Mouse (Mus musculus) left cerebral cortex, postnatal 14 days (tissue): ENCODE results near the gene Cdh10. TPM values are rescaled to one million over a fixed set of nuclear protein-coding genes. Genes with fewer than 3 reads are reported as not detected.

Source experiments
- DNase-seq, 2 experiments: peaks; one replicate each; pipeline ENCODE4 v3.0.0; 2021 to 2022; ENCODE audit warnings: low spot score in 2 of 2, mixed read lengths in 1 of 2
- intact Hi-C: fragments of 180-260 bp; cut with DNase I; formaldehyde crosslinking; loops from one replicate; pipeline ENCODE4 v1.15.1; 2025
- long read RNA-seq, 2 experiments: library from polyadenylated mRNA; stranded (forward); transcript quantifications; one replicate each; pipeline ENCODE4 v2.0.0; 2021
- total RNA-seq, 2 experiments: library from RNA; stranded (reverse); gene quantifications; 2 replicates each; pipeline ENCODE4 v1.2.3; 2021

The Cdh10 gene
- 10 to 100 TPM; 63.5 to 69.4 TPM for total RNA-seq
- long read RNA-seq, experiment 1, transcript Cdh10-202 (12 exons, 3,176 nt), result major isoform, 28 of 42 reads
- long read RNA-seq, experiment 1, transcript Cdh10-201 (12 exons, 3,407 nt), result minor isoform, 7 of 42 reads
- long read RNA-seq, experiment 1, partial matches to known transcripts, result 2 of 42 reads
- long read RNA-seq, experiment 1, other reads (novel, unspliced or antisense), result 5 of 42 reads
- long read RNA-seq, experiment 2, transcript Cdh10-202 (12 exons, 3,176 nt), result major isoform, 23 of 38 reads
- long read RNA-seq, experiment 2, partial matches to known transcripts, result 2 of 38 reads
- long read RNA-seq, experiment 2, other reads (novel, unspliced or antisense), result 10 of 38 reads

DNA sequence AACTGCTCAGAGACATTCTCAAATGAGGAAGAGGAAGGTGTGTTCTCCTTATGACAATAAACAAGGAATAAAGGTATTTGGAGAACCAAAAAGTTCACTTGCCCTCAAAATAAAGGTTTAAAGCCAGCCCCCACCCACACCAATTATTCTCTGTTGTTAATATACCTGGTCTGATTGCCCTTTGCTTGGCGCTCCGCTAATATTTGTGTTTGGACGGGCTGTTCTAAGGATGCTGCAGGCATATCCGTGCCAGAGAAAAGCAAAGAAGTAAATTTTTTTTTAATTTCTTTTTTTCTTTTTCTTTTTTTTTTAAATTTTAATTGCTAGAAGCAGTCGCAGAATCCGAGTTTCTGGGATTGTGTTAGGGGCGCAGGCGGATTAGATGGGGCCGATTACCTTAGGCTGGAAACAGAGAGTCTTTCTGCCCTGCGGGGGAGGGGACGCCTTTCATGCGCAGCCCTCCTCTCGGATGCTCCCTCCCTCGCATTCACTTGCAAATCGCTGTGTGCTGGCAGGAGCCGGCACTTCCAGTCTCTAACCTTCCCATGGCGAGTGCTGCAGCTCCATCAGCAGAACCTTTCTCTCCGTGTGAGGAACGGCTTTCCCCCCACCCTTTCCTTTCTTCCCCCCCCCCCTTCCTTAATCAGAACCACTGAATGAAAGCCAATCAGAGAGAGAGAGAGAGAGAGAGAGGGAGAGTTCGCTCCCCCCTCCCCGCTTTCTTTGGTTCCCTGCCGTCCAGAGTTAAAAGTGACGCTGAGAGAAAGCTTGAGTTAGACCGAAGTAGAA lies at the start of gene Cdh10:
Gene Cdh10 (plus strand): TSS at position 763 of the 789 bp plus-strand sequence.
- intact Hi-C loops, result loop anchor here (2.0 kb wide), 1 partner anchor 458 kb away; no protein-coding TSS in a partner anchor
- DNase-seq, result peak; percentile 75 to 78

DNA sequence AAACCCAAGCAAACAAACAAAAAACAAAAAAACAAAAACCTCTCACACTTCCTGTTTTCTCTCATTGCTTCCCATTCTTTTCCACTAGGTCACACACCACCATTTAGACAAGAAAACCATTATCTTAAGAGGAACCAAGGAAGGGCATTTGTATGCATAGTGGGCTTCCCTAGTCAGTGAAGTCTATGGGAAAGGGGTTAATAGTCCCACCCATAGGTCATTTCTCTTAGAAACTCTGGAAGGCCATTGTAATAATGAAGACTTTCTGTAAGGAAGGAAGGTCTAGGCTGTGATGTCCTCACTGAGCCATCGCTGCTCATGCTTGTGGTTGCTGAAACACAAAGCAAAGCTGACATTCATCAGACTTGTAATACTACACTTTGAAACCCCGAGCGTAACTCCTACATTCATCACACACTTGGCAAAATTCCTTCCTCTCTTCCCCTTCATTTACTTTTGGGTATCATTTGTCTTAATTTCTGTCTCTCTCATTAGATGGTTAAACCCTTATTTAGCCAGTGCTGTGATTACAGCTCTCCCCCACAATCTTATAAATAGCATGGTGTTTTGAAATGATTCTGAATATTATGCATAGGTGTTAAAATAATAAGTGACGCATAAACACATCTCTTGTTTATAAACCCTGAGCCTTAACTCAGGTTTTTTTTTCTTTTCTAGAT lies 9.5 kb upstream of the Cdh10 start:
- DNase-seq, result no peak
- intact Hi-C loops, result no loop called here

DNA sequence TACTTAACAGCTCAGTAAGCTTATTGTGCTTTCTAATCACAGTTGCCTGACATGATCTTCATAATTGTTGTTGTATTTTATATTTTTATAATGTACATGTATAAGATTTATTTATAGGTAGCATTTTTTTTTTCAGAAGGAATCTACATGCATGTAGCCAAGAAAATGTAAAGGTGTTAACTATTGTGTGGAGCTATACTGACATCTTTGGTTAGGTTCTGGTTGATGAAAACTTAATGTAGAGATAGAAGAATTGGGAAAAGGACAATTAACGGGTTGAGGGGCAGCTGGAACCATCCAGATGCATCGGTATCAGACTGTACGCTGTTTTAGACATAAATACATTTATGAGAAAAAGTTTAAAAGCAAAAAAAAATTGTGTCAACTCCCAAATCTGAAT lies 1.0 kb upstream of the Cdh10 start:
- intact Hi-C loops, result loop anchor here (2.0 kb wide), 1 partner anchor 459 kb away; no protein-coding TSS in a partner anchor
- DNase-seq, result no peak

DNA sequence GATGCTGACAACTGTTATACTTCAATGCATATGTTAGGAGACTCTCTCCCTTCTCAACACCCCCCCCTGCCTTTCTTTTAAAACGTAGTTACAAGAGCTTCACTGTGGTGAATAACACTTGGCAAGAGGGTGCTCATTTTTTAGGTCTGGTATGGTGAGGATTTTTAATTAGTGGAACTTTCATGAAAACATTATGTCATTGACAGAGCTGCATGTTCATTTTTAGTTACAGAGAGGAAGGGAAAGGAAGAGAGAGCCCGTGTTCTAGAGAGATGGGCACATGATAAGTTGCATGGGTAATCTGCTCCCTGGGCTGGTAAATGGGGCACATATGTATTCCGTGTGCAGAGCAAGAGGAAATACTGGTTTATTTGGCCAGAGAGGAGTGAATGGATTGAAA lies 1.5 kb downstream of the Cdh10 start:
- peak in 1 of 2 experiments; percentile 69 for DNase-seq
- intact Hi-C loops, result loop anchor here (5.0 kb wide), 2 partner anchors 217 to 423 kb away; no protein-coding TSS in a partner anchor

DNA sequence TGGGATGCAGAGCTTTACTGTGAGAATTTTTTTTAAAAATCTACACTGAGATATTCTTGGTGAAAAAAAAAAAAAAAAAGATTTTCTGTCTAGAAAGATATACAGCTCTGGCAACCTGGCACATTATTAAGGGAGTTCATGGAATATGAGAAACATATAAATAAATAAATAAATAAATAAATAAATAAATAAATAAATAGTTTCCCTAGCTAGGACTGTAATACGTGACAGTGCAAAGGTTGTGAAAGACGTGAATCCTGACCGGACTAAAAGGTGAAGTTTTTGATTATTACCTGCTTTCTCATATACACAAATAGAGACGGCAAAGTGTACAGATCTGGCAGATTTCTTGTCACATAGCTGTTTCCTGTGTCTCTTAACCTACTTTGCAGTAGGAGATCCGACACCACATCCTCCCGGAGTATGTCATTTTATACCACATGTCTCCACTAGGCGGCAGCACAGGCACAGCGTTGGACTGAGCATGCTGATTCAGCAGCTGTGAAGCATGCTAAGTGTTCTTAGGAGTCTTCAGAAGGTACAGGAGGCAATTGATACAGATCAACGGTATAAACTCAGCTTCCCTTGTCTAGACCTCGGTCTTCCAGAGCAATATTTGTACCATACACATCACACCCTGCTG lies 2.5 kb downstream of the Cdh10 start:
- peak; percentile 96 to 97 for DNase-seq
- intact Hi-C loops, result loop anchor here (5.0 kb wide), 2 partner anchors 216 to 424 kb away; no protein-coding TSS in a partner anchor

DNA sequence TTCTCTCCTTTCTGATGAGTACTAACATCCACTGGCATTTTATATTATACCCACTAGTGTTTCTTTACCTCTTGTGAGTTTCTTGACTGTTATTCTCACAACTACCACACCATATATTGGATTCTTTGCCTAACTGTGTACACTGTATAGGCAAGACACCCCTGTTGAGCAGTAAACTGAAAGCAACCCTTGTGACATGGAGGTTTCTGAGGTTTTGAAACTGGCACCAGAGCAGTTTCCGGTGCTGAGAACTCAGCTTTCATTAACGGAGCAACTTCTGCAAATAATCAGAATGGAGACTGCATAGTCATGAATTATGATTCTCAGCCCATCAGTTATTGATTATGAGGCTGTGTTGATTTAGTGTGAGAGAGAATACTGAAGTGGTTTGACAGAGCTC lies 4.7 kb downstream of the Cdh10 start:
- no peak for DNase-seq
- intact Hi-C loops, result loop anchor here (5.0 kb wide), 2 partner anchors 214 to 426 kb away; no protein-coding TSS in a partner anchor

DNA sequence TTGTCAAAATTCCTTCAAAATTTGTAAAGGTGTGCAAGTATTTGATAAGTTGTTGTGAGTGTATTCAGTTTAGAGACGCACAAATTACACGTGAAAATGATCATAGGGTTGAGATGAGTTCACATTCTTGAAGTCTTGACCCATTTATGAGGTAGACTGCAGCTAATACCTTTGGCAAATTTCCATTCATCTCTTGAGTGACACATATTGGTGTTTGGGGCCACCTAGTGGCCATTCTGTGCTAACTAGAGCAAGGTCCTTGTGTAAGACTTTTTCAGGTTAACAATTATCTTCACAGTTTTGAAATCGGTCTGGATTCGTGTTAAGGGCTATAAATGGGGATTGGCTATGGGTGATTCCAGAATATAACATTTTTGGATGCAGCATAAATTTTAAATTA lies 13.5 kb downstream of the Cdh10 start:
- intact Hi-C loops, result no loop called here
- peak; percentile 47 to 66 for DNase-seq

DNA sequence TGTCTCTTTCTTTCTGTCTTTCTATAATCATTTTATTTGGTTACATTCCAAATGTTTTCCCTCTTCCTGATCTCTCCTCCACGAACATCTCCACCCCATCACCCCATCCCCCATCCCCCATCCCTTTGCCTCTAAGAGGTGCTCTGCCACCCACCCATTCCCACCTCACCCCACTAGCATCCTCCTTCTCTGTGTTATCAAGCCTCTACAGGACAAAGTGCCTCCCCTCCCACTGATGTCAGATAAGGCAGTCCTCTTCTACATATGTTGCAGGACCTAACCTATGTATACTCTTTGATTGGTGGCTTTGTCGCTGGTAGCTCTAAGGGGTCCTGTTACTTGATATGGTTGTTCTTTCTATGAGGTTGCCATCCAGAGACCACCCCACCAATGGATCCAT lies 23.0 kb downstream of the Cdh10 start:
- no peak for DNase-seq
- intact Hi-C loops, result no loop called here

DNA sequence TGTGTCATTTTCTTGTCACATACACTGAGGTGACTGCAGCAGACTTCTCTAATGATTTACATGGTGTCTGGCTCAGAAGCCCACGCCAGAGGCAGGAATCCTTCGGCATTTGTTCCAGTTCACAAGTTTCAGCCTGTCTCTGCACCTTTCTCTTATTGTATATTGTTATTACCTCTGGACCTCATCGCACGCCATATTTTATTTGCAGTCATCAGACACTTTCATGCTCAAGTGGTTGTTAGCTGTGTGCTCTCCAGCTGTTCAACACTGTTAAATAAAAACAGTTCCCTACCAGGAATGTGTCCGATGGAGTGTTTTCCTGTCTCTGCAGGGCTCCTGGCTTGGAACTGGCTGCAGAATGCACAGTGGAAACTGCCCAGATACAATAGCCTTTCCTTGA lies 26.1 kb downstream of the Cdh10 start:
- DNase-seq, result no peak
- intact Hi-C loops, result no loop called here

DNA sequence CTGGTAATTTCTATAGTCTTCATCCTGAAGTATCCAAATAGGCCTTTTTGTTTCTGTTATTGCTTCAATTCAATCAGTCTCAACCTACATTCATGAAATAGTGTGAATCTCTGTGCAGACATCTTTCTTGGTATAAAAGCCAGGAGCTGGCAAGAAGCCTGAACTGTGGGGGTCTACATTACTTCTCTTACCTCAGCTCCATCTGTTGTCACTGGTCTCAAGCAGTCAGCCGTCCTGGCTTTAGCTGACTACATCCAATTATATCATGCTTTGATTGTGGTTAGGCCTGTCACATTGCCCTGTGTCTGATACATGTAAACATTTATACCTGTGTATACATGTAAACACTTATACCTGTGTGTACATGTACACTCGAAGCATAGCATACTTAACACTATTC lies 31.8 kb downstream of the Cdh10 start:
- DNase-seq, result peak in 1 of 2 experiments; percentile 14
- intact Hi-C loops, result no loop called here

DNA sequence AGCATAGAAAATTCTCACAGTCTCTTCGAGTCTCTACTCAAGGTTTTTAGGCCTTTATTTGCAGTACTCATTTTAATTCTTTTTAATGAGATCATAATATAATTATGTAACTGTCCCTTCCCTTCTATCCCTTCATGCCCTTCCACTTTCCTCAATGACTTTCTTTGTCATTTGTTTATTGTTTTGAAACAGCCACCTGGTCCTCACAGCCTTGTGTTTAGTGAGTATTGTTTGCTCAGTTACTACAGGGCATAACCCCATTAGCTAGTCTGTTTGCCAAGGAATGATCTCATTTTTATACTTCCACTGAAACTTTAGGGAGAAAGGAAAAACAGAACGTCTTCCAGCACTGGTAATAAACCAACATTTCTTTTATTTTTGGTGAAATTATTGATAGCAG lies 39.4 kb downstream of the Cdh10 start:
- DNase-seq, result no peak
- intact Hi-C loops, result no loop called here

DNA sequence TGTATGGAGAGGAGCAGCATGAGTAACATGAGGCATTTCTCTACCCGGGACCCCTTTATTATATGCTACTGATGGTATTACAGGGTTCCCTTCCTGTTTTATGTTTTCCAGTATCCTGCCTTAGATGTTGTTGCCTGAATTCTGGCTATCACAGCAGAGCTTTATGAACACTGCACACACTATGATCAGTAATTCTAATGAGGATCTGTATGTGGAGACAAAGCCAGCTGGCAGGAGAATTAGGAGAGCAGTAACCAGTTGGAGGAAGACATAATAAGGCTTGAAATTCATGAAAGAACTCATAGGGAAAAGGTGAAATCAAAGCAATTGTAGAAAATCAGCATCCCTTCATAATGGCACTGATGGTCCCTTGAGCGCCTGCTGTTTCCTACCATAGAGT lies 51.1 kb downstream of the Cdh10 start:
- DNase-seq, result no peak
- intact Hi-C loops, result no loop called here

DNA sequence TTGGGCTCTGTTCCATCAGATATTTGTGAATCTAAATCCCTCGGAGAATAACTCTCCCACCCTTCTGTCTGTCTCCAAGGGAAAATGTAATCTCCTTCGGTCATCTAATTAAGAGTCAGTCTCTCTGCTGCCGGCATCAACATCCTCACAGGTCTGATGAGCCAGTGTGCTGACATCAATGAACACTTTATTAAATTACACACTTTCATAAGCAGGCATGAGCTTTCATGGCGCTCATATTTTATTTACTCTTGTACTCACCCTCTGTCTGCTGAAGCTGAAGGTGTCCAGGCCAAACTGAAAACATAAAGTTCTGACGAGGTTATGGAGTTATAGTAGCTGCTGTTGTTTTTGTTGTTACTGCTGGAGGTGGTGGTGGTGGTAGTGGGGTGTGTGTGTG lies 62.7 kb downstream of the Cdh10 start:
- no peak for DNase-seq
- intact Hi-C loops, result no loop called here

DNA sequence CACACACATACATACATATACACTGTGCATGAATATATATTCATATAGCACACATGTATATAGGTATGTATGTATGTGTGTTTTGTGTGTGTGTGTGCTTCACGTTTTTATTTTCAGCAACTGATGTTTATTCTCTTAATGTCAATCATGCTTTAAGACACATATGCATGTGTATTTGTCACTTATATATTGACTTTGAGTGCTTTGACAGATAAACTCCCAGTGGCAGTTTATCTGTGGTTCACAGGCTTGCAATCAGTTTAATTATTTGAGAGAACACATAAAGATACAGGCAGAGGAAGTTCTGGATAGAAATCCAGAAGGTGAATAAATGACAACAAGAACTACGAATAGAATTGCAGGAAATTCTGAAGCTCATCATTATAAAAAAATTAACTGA lies 67.9 kb downstream of the Cdh10 start:
- intact Hi-C loops, result no loop called here
- DNase-seq, result no peak

DNA sequence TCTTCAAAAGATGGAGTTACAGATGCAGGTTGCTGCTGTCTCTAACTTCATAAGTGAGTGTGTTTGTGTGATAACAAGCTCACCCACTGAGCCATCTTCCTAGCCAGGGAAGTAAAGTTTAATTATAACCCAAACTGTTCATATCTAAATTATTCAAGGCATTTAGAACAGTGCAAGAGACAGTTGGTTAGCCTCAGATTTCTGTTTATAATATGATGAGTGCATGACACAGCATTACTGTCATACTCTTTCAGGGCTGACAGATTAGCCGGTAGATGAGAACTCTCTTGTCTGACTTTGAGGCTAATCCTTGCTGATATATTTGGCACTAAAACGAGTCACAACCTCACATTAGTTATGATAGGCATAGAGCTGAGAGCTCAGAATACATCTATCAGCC lies 70.2 kb downstream of the Cdh10 start:
- intact Hi-C loops, result no loop called here
- no peak for DNase-seq

DNA sequence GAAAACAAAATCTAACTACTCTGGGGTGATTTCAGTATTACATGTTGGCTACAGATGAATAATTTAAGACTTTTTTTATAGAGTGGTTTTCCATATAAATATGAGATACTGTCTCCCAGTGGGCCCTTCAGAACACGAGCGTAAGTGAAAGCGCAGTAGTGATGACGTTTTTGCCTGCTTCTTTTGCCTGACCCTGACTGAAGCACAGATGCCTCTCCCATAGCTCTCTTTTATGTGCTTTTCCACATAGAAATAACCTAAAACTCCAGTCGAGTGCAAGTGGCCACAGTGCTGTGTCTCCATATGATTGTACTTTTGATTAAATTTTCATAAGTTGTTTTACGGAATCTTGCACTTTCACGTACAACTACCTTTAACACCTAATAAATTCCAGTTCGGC lies 71.6 kb downstream of the Cdh10 start:
- intact Hi-C loops, result no loop called here
- no peak for DNase-seq

DNA sequence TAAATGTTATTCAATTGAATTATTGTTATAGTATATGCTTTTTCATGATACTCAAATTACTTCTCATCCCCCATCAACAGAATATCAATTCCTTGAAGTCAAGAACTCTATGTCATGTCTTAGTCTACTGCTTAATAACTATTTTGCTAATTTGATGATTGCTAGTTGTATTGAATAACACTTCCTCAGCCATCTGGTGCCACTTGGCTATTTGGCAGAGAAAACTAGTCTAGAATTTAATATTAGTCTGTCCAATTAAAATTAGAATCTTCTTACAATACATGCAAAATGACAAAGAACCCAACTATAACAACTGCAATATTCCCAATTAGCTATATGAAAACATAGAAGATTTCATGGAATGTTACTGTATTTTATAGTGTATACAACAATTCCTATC lies 82.0 kb downstream of the Cdh10 start:
- intact Hi-C loops, result no loop called here
- no peak for DNase-seq

DNA sequence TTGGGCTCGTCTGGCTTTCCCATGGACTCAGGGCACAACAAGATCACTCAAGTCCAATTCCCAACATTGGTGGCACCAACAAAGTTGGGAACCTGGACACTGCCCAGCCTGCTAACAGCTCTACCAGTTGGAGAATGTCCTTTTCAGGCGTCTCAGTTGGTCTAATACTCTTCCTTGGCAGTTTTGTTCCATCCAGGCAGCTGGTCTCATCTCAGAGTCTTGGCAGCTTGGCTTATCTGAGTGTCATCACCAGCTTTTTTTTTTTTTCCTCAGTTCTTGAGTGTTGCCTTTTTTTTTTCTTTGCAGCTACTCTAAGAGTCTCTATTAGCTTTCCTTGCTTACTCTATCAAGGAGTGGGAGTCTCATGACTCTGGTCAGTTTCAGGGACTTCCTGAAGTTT lies 85.4 kb downstream of the Cdh10 start:
- no peak for DNase-seq
- intact Hi-C loops, result no loop called here

DNA sequence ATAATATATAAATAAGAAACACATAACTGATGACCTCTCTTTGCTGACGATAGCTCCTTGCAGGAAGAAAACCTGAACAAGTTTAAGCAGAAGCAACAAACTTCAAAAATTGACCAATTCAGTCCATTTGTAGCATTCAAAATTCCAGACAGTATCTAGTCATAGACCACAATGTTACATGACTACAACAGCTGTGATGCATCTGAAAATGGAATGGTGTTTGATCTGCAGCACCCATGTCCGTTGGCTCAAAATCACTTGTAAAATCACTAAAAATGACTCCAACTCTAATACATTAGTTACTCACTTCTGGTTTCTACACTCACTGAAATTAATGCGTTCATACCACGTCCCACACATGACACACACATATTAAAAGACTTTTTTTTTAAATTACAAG lies 91.9 kb downstream of the Cdh10 start:
- intact Hi-C loops, result no loop called here

More for the DNA sequence above, 91.9 kb downstream of the Cdh10 start:
- DNase-seq, result no peak
